Mouse (Mus musculus) limb, embryonic 12.5 days (tissue): Measurements from ENCODE around the gene Fndc9. TPM values are rescaled to one million over a fixed set of nuclear protein-coding genes. Genes with fewer than 3 reads are reported as not detected.

ENCODE experiments used
- ATAC-seq: fragments of 200-750 bp; cut with Nextera tagmentation; 2 replicates; pipeline ENCODE4 v1.8.0; 2017; ENCODE audit warnings: low read depth, moderate TSS enrichment; ENCODE audit not compliant: insufficient number of reproducible peaks, insufficient read depth, low FRiP score, low TSS enrichment
- H3K27ac ChIP-seq: fragments of 300-500 bp; sonication (generic); 2 replicates; pipeline ENCODE4 v1.5.1; 2016; ENCODE audit warnings: mild to moderate bottlenecking, moderate library complexity
- H3K27me3 ChIP-seq: fragments of 300-500 bp; sonication (generic); 2 replicates; pipeline ENCODE4 v1.6.1; 2016; ENCODE audit warnings: mild to moderate bottlenecking, moderate library complexity
- H3K36me3 ChIP-seq: fragments of 300-500 bp; sonication (generic); 2 replicates; pipeline ENCODE4 v1.6.1; 2016; ENCODE audit warnings: mild to moderate bottlenecking, moderate library complexity
- H3K4me1 ChIP-seq: fragments of 300-500 bp; sonication (generic); replicated peaks from 2 replicates; pipeline ENCODE4 v1.6.1; 2016
- H3K4me2 ChIP-seq: fragments of 300-500 bp; sonication (generic); 2 replicates; pipeline ENCODE4 v1.6.1; 2016; ENCODE audit warnings: mild to moderate bottlenecking, moderate library complexity
- H3K4me3 ChIP-seq: fragments of 300-500 bp; sonication (generic); replicated peaks from 2 replicates; pipeline ENCODE4 v1.5.1; 2016; ENCODE audit warnings: mild to moderate bottlenecking
- H3K9ac ChIP-seq: fragments of 300-500 bp; sonication (generic); replicated peaks from 2 replicates; pipeline ENCODE4 v1.6.1; 2016; ENCODE audit warnings: mild to moderate bottlenecking, moderate library complexity
- H3K9me3 ChIP-seq: fragments of 300-500 bp; sonication (generic); 2 replicates; pipeline ENCODE4 v1.6.1; 2016; ENCODE audit warnings: mild to moderate bottlenecking, moderate library complexity
- WGBS: fragments of 180-500 bp; shearing (Covaris S2); methylation state at CpG from one replicate; pipeline ENCODE4 v1.1.7; 2016; 5-methylcytosine and 5-hydroxymethylcytosine counted together
- polyA plus RNA-seq: library from polyadenylated mRNA; unstranded; fragments of >200 nt; fragmentation: Nextera tagmentation; extraction: Ambion mirVana; gene quantifications from 2 replicates; pipeline ENCODE4 v1.2.1, GENCODE M21; 2016

The Fndc9 gene
- polyA plus RNA-seq, 1 experiment from 2014 or later: 0.26 TPM

DNA sequence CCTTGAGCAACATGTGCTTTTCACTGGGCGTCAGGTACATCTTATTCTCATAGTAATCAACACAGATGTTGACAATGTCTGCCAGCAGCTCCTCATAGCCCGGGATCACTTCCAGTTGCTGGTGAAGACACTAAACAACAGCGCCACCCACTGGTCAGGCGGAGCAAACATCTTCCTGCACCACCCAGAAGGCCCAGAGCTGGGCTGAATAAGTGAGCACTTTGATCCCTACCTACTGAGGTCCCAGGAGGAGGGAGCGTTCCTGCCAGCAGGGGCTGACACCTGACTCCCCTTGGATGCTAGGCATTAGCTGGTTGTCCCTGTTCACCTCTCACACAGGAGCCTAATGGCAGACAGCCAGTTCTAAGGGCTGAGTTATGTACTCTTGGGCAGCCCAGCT lies 41.4 kb downstream of the Fndc9 start:
- H3K9ac ChIP-seq: no peak overlapping the region
- no peak overlapping the region for H3K4me3 ChIP-seq
- H3K4me2 ChIP-seq: no peak overlapping the region
- WGBS: 44% methylated on average over 5 of the region's 5 CpGs
- ATAC-seq: no peak
- no peaks in the 10 kb centered on the region for H3K4me1 ChIP-seq
- H3K36me3 ChIP-seq: peaks cover 67% of the 10 kb centered on the region
- H3K27ac ChIP-seq: no peak overlapping the region
- H3K27me3 ChIP-seq: 0 out of 2 replicates have a peak, but pooled peaks cover 6% of the 10 kb centered on the region
- no peaks in the 10 kb centered on the region for H3K9me3 ChIP-seq

DNA sequence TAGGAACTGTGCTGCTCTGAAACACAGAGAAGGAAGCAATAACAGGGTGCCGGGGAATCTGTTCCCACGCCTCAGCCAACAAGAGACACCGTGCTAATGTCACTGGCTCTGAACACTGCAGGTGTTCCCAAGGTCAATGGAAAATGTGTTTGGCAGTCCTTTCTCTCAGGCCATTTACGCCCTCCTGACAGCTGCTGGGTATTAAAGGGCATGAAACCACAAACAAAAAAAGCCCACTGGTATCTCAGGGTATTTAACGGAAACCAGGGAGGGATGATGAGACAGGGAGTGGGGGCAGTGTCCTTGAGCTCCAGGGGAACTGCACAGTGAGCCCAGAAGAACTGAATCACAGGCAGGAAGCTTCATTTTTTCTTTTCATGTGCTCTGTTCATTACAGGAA lies 42.8 kb downstream of the Fndc9 start:
- H3K4me3 ChIP-seq: no peak overlapping the region
- no peaks in the 10 kb centered on the region for H3K9me3 ChIP-seq
- H3K27me3 ChIP-seq: no peaks in the 10 kb centered on the region
- WGBS: 70% methylated on average over 5 of the region's 5 CpGs
- peaks cover 70% of the 10 kb centered on the region for H3K36me3 ChIP-seq
- no peak for ATAC-seq
- H3K27ac ChIP-seq: no peak overlapping the region
- H3K4me1 ChIP-seq: no peaks in the 10 kb centered on the region
- H3K9ac ChIP-seq: no peak overlapping the region
- no peak overlapping the region for H3K4me2 ChIP-seq

DNA sequence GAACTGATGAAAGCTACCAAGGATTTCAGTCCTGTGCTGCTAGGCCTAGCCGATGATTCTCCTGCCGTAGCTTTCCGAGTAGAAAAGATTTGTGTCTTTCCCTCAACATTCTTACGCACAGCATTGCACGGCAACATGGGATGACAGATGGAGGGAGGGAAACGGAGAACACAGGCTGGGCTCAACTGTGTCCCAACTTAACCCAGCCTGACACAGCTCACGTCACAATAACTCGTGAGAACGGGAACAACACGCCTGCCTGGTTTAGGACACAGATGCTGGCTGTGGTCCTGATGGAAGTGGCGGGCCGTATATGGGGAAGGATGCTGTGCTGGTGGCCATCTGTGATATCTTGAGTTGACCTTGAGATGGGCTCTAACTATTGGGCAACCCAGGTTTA lies 43.4 kb downstream of the Fndc9 start:
- WGBS: 94% methylated on average over 12 of the region's 12 CpGs

DNA sequence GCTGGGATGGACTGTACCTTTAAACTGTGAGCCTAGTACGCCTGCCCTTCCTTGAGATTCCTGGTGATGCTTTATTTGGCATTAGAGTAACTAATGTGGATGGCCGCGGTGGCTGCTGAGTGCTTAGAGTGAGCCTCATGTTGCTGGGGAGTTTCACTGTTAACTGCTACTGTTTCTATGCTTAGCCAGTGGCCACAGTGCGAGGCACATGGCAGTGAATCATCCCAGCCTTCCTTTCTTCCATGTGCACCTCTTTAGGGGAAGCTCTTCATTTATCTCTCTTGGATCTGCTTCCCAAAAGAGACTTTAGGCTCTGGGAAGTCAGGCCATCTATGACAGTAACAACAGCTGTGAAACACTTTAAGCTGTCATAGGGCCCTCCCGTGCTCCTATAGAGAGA lies 47.3 kb downstream of the Fndc9 start:
- WGBS: 96% methylated on average over 5 of the region's 5 CpGs
- no peak overlapping the region for H3K4me2 ChIP-seq
- peaks cover 64% of the 10 kb centered on the region for H3K36me3 ChIP-seq
- no peak overlapping the region for H3K27ac ChIP-seq
- no peaks in the 10 kb centered on the region for H3K9me3 ChIP-seq
- H3K4me3 ChIP-seq: no peak overlapping the region
- no peaks in the 10 kb centered on the region for H3K4me1 ChIP-seq
- ATAC-seq: no peak
- no peaks in the 10 kb centered on the region for H3K27me3 ChIP-seq
- no peak overlapping the region for H3K9ac ChIP-seq

More for the DNA sequence above, 43.4 kb downstream of the Fndc9 start:
- H3K9me3 ChIP-seq: no peaks in the 10 kb centered on the region
- H3K27ac ChIP-seq: no peak overlapping the region
- no peaks in the 10 kb centered on the region for H3K27me3 ChIP-seq
- H3K4me3 ChIP-seq: no peak overlapping the region
- H3K36me3 ChIP-seq: peaks cover 70% of the 10 kb centered on the region
- no peak for ATAC-seq
- H3K4me2 ChIP-seq: no peak overlapping the region
- H3K4me1 ChIP-seq: no peaks in the 10 kb centered on the region
- no peak overlapping the region for H3K9ac ChIP-seq

DNA sequence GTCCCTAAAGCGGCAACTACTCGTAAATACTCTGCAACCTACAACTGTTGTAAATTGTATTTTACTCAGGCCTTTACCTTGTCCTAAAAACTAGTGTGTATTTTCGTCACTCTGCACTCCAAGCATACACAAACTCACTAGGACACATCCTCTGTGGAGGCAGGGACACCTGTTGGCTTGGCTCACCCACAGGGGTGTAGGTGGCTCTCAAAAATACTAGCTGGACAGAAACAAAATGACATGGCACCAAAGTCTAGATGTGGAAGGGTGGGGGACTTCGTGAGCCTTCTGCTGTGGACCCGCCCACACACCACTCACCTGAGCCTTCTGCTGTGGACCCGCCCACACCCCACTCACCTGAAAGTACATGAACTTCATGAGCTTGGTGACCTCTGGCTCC lies 48.5 kb downstream of the Fndc9 start:
- no peaks in the 10 kb centered on the region for H3K27me3 ChIP-seq
- no peak overlapping the region for H3K4me2 ChIP-seq
- WGBS: 88% methylated on average over 6 of the region's 6 CpGs
- no peaks in the 10 kb centered on the region for H3K9me3 ChIP-seq
- H3K4me1 ChIP-seq: no peaks in the 10 kb centered on the region
- no peak overlapping the region for H3K4me3 ChIP-seq
- ATAC-seq: no peak
- H3K9ac ChIP-seq: no peak overlapping the region
- no peak overlapping the region for H3K27ac ChIP-seq
- peaks cover 57% of the 10 kb centered on the region for H3K36me3 ChIP-seq

DNA sequence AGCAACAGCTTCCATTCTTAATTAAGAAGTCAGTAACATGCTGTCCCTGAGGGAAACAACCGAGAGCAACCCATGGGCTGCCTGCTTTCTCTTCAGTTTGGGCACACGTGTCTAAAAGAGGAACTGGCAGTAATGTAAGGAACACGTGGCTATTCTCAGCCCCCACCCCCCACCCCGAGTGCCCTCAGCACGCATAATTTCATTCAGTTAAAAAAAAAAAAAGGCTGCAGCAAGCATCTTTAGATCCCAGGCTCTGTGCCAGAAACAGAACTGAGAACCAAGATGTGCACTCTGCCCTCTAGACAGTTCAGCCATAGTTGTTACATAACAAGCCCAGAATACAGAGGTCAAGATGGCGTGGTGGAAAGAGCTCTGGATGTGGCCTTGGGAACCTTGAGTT lies 51.5 kb downstream of the Fndc9 start:
- Histone ChIP-seq H3K27me3 (no peaks in the 10 kb centered on the region), H3K9me3 (no peaks in the 10 kb centered on the region), H3K4me3 (no peak overlapping the region), H3K27ac (no peak overlapping the region), H3K4me2 (no peak overlapping the region), H3K4me1 (no peaks in the 10 kb centered on the region), H3K9ac (no peak overlapping the region), H3K36me3 (peaks cover 53% of the 10 kb centered on the region)
- WGBS: 71% methylated on average over 6 of the region's 6 CpGs
- ATAC-seq: no peak

DNA sequence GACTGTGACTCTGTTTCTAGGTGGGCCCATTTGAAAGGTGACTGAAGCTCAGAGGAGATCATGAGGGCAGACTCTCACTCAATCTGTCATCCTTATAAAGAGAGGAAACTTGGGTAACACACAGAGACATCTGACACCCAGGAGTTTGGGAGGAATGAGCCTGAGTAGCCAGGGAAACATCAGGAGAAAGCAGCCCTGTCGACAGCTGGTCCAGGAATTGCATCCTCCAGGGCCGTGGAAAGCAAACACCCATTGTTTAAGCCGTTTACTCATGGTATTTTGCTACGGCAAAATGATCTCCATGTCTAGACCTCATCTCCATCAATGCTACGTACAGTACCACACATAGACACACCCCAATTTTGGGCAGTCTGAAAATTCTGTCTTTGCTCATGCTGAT lies 52.8 kb downstream of the Fndc9 start:
- no peaks in the 10 kb centered on the region for H3K4me1 ChIP-seq
- 0 out of 2 replicates have a peak, but pooled peaks have one; percentile 24 for ATAC-seq
- WGBS: 65% methylated on average over 5 of the region's 5 CpGs

GRCm38 (mm10) chr11:46289022-46289421 lies 53.7 kb downstream of the Fndc9 start:
- H3K27me3 ChIP-seq: no peaks in the 10 kb centered on the region
- H3K4me2 ChIP-seq: no peak overlapping the region
- H3K9me3 ChIP-seq: no peaks in the 10 kb centered on the region
- H3K9ac ChIP-seq: no peak overlapping the region
- 90% methylated on average over 4 of the region's 4 CpGs for WGBS
- no peak for ATAC-seq
- H3K4me1 ChIP-seq: 0 out of 2 replicates have a peak, but pooled peaks cover 4% of the 10 kb centered on the region
- H3K36me3 ChIP-seq: peaks cover 31% of the 10 kb centered on the region; the same call in 1 of the 2 replicates
- no peak overlapping the region for H3K4me3 ChIP-seq
- H3K27ac ChIP-seq: no peak overlapping the region

More for the DNA sequence above, 52.8 kb downstream of the Fndc9 start:
- no peak overlapping the region for H3K4me2 ChIP-seq
- no peaks in the 10 kb centered on the region for H3K27me3 ChIP-seq
- H3K9ac ChIP-seq: no peak overlapping the region
- H3K36me3 ChIP-seq: peaks cover 40% of the 10 kb centered on the region; the same call in 1 of the 2 replicates
- H3K27ac ChIP-seq: no peak overlapping the region
- H3K4me3 ChIP-seq: no peak overlapping the region
- no peaks in the 10 kb centered on the region for H3K9me3 ChIP-seq

Other genes starting within 250 kb of the Fndc9 start
- gene Gm12166, start 183.2 kb upstream of the Fndc9 start, polyA plus RNA-seq: 2.9 and 3.4 TPM in 2 replicates
- gene Adam19, start 179.5 kb upstream of the Fndc9 start, polyA plus RNA-seq: 15.6 TPM in 2 replicates
- gene Nipal4, start 69.0 kb upstream of the Fndc9 start, polyA plus RNA-seq: 0.79 TPM in 2 replicates
- 18.3 and 19.9 TPM in 2 replicates for gene Cyfip2, start 77.3 kb downstream of the Fndc9 start, polyA plus RNA-seq
- gene Itk, start 154.0 kb downstream of the Fndc9 start, polyA plus RNA-seq: not detected in 2 replicates
- gene Fam71b, start 161.0 kb downstream of the Fndc9 start, polyA plus RNA-seq: not detected in 2 replicates
- 99.3 and 100 TPM in 2 replicates for gene Med7, start 201.4 kb downstream of the Fndc9 start, polyA plus RNA-seq
- 0.35 TPM in 1 of 2 replicates, not detected in the other for gene Havcr2, start 219.4 kb downstream of the Fndc9 start, polyA plus RNA-seq